Mouse (Mus musculus) gastrocnemius, adult 2 months (tissue): ENCODE results near the gene Acp2. TPM values are rescaled to one million over a fixed set of nuclear protein-coding genes. Genes with fewer than 3 reads are reported as not detected.
A peak's percentile ranks its signal among the peaks of the same experiment; 100 is the strongest.

Experiments used
- DNase-seq: peaks from one replicate; pipeline ENCODE4 v3.0.0; 2022
- H3K27ac ChIP-seq: fragments of 200-600 bp; 2 replicates; pipeline ENCODE4 v1.8.1; 2022; ENCODE audit warnings: mild to moderate bottlenecking
- H3K4me3 ChIP-seq: fragments of 200-600 bp; 2 replicates; pipeline ENCODE4 v1.8.1; 2022; ENCODE audit warnings: mild to moderate bottlenecking, moderate library complexity
- CTCF ChIP-seq: fragments of 200-600 bp; IDR thresholded peaks from 2 replicates; pipeline ENCODE4 v1.8.1; 2022; ENCODE audit warnings: antibody characterized with exemption, mild to moderate bottlenecking, moderate library complexity
- intact Hi-C: fragments of 180-260 bp; cut with DNase I; formaldehyde crosslinking; loops from one replicate; pipeline ENCODE4 v1.15.1; 2025
- total RNA-seq, 2 experiments: library from RNA; stranded (reverse); gene quantifications; 2 replicates each; pipeline ENCODE4 v1.2.3; 2021

Acp2 gene
- total RNA-seq, 2 experiments from 2014 or later: 12.5 to 13.6 TPM

DNA sequence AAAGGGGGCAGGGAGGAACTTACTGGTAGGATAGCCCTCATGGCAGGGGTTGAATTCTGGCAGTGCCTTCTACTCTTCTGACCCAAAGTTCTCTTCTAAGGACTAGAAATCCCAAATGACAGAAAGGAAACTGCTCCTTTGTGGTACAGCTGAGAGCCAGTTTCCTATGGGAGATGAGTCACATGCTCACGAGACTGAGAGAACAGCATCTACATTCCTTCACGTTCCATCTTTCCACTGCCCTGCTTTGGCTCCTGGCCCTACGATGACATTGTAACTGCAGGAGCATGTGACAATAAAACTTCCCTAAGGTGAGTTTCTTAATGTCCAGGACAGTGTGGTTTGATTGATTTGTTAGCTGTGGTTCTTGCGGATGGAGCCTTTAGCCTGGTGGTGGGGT lies 45.7 kb downstream of the Acp2 start:
- DNase-seq: peak; percentile 22
- TF ChIP-seq CTCF: no peak
- Histone ChIP-seq H3K27ac (peak overlapping the region; percentile 51), H3K4me3 (no peak overlapping the region)
- intact Hi-C loops: no loop called here

- no peak for DNase-seq
- intact Hi-C loops: no loop called here
- no peak for TF ChIP-seq CTCF
- Histone ChIP-seq H3K27ac (peak overlapping the region; percentile 97), H3K4me3 (no peak overlapping the region)
Observed at GRCm38 (mm10) chr2:91252001-91252400, 49.3 kb downstream of the Acp2 start.

DNA sequence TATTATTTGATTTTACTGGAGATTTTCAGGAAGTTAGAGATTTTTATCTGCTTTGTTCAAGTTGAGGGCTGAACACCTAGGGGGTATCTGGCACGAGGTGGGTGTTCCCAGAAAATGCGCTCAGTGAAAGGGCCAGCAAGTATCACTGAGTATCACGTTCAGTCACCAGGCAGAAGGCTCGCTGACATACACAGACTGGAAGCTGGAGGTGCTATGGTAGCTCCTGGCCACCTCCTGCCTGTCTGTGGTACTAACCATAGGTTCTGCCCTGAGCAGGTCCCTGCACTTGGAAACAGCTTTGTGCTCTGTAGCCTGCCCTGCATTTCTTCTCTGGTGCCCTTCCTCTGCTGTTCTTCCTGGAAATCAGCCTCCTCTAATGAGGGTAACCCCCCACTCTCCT lies 49.8 kb downstream of the Acp2 start:
- TF ChIP-seq CTCF: no peak; the same call in 1 of the 2 replicates
- intact Hi-C loops: no loop called here
- DNase-seq: peak; percentile 57
- Histone ChIP-seq H3K27ac (peak overlapping the region; percentile 97), H3K4me3 (peak overlapping the region; percentile 34; the same call in 1 of the 2 replicates)

- H3K27ac ChIP-seq: peak overlapping the region; percentile 97
Observed at GRCm38 (mm10) chr2:91254725-91255380, 52.2 kb downstream of the Acp2 start.

GRCm38 (mm10) chr2:91255661-91256150 lies 53.0 kb downstream of the Acp2 start, which contains the start of gene Pacsin3:
Gene Pacsin3, plus strand, starts transcription at chr2:91255954.
- intact Hi-C loops: loop anchor here (2.0 kb wide), 1 partner anchor 13 kb away; no protein-coding TSS in a partner anchor
- TF ChIP-seq CTCF: no peak
- peak; percentile 83 for DNase-seq

More at GRCm38 (mm10) chr2:91254725-91255380, 52.2 kb downstream of the Acp2 start:
- peak overlapping the region; percentile 89 for H3K4me3 ChIP-seq
- TF ChIP-seq CTCF: no peak
- intact Hi-C loops: no loop called here
- DNase-seq: no peak

GRCm38 (mm10) chr2:91256256-91257125 lies 53.8 kb downstream of the Acp2 start:
- Histone ChIP-seq H3K4me3 (peak overlapping the region; percentile 89), H3K27ac (peak overlapping the region; percentile 97)
- TF ChIP-seq CTCF: no peak
- peak; percentile 90 for DNase-seq
- intact Hi-C loops: loop anchor here (2.0 kb wide), 1 partner anchor 14 kb away; no protein-coding TSS in a partner anchor

More at GRCm38 (mm10) chr2:91255661-91256150, 53.0 kb downstream of the Acp2 start, which contains the start of gene Pacsin3:
- peak within 1 kb of the TSS; percentile 97 for H3K27ac ChIP-seq
- H3K4me3 ChIP-seq: peak within 1 kb of the TSS; percentile 89

DNA sequence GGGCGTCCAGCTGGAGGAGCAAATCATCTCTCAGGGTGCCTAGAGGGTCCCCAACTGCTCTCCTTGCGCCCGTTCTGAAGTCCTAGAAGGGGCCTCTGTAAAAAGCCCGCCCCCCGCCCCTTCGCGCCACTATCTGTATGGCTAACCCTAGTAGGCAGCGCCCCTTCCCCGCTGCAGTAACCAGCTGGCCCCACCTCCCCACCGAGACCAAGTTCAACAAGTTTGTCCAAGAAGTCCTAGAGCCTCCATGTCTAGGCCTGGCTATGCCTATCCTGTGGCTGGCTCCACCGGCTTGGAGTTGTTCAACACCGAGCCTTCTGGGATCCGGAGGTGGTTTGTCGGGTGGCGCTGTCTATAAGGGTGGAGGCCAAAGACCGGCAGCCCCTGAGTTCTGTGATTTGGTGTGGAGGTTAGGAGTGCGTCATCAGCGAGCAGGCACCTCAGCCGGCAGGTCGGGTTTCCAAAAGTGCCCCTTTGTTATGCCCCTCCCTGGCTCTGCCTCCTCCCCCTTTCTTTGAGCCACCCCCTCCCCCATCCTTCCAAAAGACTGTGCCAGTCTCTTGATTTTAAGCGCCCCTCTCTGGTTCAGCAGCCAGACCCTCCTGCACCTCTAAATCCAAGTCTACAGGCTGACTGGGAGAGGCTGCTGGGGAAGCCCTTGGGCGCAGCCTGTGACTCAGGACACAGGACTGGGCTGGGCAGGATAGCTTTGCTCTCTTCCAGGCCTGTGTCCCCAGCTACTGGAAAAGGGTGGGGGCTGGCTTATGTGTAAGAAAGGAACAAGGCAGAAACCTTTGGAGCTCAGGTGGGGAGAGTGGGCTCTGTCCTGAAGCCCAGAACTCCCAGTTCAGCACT lies 54.7 kb downstream of the Acp2 start:
- no peak for TF ChIP-seq CTCF
- peak overlapping the region; percentile 97 for H3K27ac ChIP-seq
- intact Hi-C loops: loop anchor here (2.0 kb wide), 1 partner anchor 15 kb away; no protein-coding TSS in a partner anchor
- H3K4me3 ChIP-seq: peak overlapping the region; percentile 89
- peak; percentile 70 for DNase-seq

GRCm38 (mm10) chr2:91258054-91258453 lies 55.4 kb downstream of the Acp2 start:
- H3K27ac ChIP-seq: peak overlapping the region; percentile 97
- TF ChIP-seq CTCF: no peak
- peak; percentile 68 for DNase-seq
- intact Hi-C loops: no loop called here
- peak overlapping the region; percentile 89 for H3K4me3 ChIP-seq

DNA sequence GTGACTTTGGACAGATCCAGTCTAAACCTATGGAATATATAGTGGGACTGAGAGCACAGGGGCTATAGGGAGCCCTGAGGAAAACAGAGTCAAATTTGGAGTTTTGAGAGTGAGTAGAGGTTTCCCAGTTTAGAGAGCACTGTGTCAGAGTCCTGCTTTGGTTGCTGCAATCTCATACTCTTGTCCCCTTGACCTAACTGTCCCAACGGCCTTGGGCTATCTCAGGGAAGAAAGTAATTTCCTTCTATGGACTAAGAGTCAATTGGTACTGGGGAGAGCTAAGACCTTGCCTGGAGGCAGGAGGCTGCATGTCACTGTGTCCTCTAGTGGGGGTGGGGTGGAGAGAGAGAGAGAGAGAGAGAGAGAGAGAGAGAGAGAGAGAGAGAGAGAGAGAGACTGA lies 56.1 kb downstream of the Acp2 start:
- Histone ChIP-seq H3K4me3 (peak overlapping the region; percentile 89), H3K27ac (peak overlapping the region; percentile 97)
- DNase-seq: peak; percentile 21
- no peak for TF ChIP-seq CTCF
- intact Hi-C loops: no loop called here

GRCm38 (mm10) chr2:91259493-91259892 lies 56.8 kb downstream of the Acp2 start:
- peak; percentile 83 for DNase-seq
- TF ChIP-seq CTCF: no peak
- intact Hi-C loops: no loop called here
- peak overlapping the region; percentile 89 for H3K4me3 ChIP-seq
- H3K27ac ChIP-seq: peak overlapping the region; percentile 97

Other genes starting within 250 kb of the Acp2 start
- gene Rapsn, start 167.3 kb upstream of the Acp2 start, total RNA-seq: 10 to 100 TPM; 28.3 to 30.2 TPM
- gene Psmc3, start 148.9 kb upstream of the Acp2 start, total RNA-seq: 100 to 1,000 TPM; 226 to 256 TPM
- gene Slc39a13, start 132.5 kb upstream of the Acp2 start, total RNA-seq: 10 to 100 TPM; 18.7 to 22.0 TPM
- gene Spi1, start 120.5 kb upstream of the Acp2 start, total RNA-seq: 1 to 10 TPM in 1 of 2 experiments, under 1 TPM in 1; 0.87 to 1.2 TPM
- gene Mybpc3, start 84.7 kb upstream of the Acp2 start, total RNA-seq: under 1 TPM in 1 of 2 experiments, not detected in 1; 0.06 TPM
- 1 to 10 TPM; 2.9 to 4.0 TPM for gene Madd, start 19.0 kb upstream of the Acp2 start, total RNA-seq
- 10 to 100 TPM; 26.8 to 26.9 TPM for gene Nr1h3, start 51 bp upstream of the Acp2 start, total RNA-seq
- gene Ddb2, start 34.1 kb downstream of the Acp2 start, total RNA-seq: 1 to 10 TPM; 2.6 to 2.8 TPM
- gene Pacsin3, start 53.1 kb downstream of the Acp2 start, total RNA-seq: 100 to 1,000 TPM; 375 to 428 TPM
- 100 to 1,000 TPM; 152 to 211 TPM for gene Arfgap2, start 62.1 kb downstream of the Acp2 start, total RNA-seq
- gene 1110051M20Rik, start 241.8 kb downstream of the Acp2 start, total RNA-seq: 10 to 100 TPM; 13.4 to 20.0 TPM